Mouse (Mus musculus): ENCODE results near the gene R3hdm2.
A peak's percentile ranks its signal among the peaks of the same experiment; 100 is the strongest.

R3hdm2 gene

GRCm38 (mm10) chr10:127422047-127422446, 41.9 kb downstream of the R3hdm2 start:
- DNase-seq (ENCODE audit: low read depth, low spot score) = no peak

DNA sequence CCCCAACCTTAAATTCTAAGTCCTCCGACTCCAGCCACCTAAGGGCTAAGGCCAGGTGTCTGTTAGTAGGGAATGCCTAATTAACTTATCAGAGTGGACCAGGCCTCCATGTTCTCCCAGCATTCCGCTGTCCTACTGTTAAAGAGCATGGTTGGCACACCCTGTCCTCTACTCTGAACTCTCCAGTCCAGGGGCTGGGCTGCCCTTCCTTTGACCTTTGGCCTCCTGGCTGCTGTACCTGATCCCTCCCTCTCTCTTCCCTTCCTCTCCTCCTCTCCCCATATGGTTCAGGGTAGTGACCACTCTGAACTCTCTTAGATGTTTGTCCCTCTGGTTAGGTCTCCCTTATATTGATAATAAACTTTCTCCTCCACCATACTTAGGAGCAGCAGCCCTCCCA, 45.7 kb downstream of the R3hdm2 start:
- no peak for DNase-seq (ENCODE audit: low read depth, low spot score)

DNA sequence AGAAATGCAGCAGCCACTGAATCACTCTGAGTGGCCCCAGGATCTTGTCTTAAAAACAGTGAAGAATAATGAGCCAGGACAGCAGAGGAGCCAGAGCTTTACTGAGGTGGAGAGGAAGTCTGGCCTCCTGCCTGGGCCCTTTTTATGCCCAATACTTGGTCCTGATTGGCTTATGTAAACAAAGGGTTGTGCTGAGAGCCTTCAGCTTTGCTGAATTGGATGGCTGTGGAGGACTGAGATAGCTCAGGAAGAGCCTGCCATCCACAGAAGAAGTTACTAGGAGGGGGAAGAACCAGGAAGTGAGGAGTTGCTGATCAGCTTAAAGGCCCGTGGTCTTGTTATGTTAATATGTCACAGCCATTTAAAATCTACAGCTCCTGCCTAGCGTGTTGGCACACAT, 46.5 kb downstream of the R3hdm2 start:
- no peak for DNase-seq (ENCODE audit: low read depth, low spot score)

GRCm38 (mm10) chr10:127427107-127427506, 47.0 kb downstream of the R3hdm2 start:
- DNase-seq (ENCODE audit: low read depth, low spot score) = no peak

- DNase-seq (ENCODE audit: low read depth, low spot score) = no peak
Measured at GRCm38 (mm10) chr10:127427987-127428386, 47.9 kb downstream of the R3hdm2 start.

- DNase-seq (ENCODE audit: low read depth, low spot score) = no peak
Measured at GRCm38 (mm10) chr10:127429538-127429937, 49.4 kb downstream of the R3hdm2 start.

GRCm38 (mm10) chr10:127432466-127432865, 52.3 kb downstream of the R3hdm2 start:
- no peak for DNase-seq (ENCODE audit: low read depth, low spot score)

- DNase-seq (ENCODE audit: low read depth, low spot score) = no peak
Measured at GRCm38 (mm10) chr10:127437354-127438113, 57.4 kb downstream of the R3hdm2 start.

DNA sequence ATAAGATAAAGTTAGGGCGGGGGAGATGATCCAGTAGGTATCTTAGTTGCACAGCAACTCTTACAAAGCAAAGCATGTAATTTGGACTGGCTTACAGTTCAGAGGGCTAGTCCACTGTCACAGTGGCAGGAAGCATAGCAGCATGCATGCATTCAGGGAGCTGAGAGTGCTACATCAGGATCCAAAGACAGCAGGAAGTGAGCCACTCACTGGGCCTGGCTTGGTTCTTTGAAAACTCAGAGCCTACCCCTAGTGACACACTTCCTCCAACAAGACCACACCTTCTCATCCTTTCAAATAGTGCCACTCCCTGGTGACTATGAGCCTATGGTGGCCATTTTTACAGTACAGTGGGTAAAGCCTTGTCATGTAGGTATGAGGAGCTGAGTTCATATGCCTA, 73.6 kb downstream of the R3hdm2 start:
- no peak for DNase-seq (ENCODE audit: low read depth, low spot score)

- DNase-seq (ENCODE audit: low read depth, low spot score) = no peak
Measured at GRCm38 (mm10) chr10:127462411-127463096, 82.4 kb downstream of the R3hdm2 start.

DNA sequence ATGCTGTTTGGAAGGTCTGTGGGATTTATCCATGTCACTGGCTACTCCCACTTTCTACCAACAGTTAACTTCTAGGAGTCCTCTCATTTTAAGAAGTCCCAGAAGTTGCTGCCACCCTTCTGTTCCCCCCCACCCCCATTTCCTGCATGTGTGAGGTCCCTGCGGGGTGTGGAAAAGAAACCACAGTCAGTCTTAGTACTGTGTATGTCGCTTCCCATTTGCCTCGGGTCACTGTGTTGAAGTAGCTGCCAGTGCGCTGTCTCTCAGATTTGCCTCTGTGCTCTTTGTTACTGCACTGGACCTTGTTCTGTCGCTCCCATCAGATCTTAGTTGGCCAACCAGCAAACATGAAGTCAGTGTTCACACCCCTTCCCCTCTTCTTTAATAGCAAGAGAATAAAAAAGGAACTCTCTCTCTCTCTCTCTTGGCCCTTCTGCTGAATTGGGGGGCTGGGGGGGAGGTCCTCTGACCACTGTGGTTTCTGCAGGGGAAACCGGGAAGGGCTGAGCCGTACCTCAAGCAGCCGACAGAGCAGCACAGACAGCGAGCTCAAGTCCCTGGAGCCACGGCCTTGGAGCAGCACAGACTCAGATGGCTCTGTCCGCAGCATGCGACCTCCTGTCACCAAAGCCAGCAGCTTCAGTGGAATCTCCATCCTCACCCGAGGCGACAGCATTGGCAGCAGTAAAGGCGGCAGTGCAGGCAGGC, 91.3 kb downstream of the R3hdm2 start:
- DNase-seq (ENCODE audit: low read depth, low spot score) = no peak

- DNase-seq (ENCODE audit: low read depth, low spot score) = no peak
Measured at GRCm38 (mm10) chr10:127472722-127473121, 92.6 kb downstream of the R3hdm2 start.

DNA sequence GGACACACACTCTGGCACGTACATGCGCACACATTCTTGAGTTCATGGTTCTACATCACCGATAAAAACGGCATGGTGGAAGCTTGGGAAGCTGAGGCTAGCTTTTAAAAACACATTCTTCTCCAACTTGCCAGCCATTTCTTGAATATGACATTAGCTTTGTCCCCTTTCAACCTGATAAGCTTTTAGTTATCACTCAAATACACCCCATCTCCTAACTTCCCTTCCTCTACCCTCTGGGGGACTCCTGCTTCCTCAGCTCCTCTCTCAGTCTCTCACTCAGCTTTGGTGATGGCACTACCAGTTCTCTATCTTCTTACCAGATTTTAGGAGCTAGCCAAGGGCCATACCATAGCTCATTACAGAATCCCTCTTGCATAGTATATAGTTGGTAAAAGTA, 95.0 kb downstream of the R3hdm2 start:
- DNase-seq (ENCODE audit: low read depth, low spot score) = no peak

GRCm38 (mm10) chr10:127476541-127476940, 96.4 kb downstream of the R3hdm2 start:
- no peak for DNase-seq (ENCODE audit: low read depth, low spot score)

DNA sequence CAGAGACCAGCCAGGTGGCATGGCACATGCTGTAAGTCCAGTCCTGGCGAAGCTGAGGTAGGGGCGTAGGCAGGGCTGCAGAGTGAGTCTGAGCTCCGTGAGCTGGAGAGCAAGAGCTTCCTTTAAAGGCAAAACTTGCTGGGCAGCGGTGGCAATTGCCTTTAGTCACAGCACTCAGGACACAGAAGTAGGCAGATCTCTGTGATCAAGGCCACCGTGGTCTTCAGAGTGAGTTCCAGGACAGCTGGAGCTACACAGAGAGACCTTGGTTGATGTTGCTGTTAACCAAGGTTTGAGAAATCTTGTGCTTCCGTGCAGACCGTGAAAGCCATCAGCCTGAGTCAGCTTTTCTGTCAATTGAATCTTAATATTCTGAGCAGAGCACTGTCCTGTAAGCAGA, 97.2 kb downstream of the R3hdm2 start:
- no peak for DNase-seq (ENCODE audit: low read depth, low spot score)

GRCm38 (mm10) chr10:127479131-127479530, 99.0 kb downstream of the R3hdm2 start:
- DNase-seq (ENCODE audit: low read depth, low spot score) = peak; percentile 52

DNA sequence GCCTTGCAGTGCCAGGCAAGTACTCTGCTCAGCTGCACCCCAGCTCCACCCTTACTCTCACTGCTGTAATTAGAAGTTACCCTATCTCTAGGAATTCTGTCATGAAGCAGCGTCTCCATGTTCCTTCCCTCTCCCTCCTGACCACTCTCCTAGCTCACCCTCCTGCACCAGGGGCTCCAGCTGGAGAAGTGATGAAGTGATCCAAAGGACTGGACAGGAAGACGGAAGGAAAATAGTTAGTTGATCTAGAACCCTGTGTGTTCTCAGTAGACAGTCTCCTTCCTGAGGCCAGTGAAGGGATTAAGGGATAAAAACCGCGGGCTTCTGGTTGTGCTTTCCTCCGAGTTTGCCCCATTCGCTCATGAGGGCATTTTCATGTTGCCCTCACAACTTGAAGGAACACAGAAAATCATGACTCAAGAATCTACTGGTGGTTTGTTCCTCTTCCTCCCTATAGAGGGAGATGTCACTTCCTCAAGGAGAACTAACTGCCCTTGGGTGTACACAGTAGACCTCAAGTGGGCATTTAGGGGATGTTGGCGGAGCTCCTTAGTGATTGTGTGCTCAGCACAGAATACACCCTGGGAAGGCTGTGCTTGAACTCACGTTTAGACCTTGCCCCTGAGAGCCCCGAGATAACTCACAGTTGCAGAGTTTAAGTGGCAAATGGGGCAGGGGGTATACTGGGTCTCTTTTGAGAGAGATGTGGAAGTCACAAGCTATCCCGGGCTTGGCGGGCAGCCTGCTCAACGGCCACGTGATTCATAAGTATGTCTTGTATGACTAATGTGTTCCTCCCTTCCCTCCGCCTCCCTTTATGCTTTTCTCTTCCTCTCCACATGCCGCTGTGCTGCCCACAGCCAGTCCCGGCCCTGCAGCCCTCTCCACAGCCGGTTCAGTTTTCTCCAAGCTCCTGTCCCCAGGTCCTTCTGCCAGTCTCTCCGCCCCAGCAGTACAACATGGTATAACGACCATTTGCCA, 101.0 kb downstream of the R3hdm2 start:
- DNase-seq (ENCODE audit: low read depth, low spot score) = no peak

GRCm38 (mm10) chr10:127485235-127485634, 105.1 kb downstream of the R3hdm2 start:
- DNase-seq (ENCODE audit: low read depth, low spot score) = no peak

DNA sequence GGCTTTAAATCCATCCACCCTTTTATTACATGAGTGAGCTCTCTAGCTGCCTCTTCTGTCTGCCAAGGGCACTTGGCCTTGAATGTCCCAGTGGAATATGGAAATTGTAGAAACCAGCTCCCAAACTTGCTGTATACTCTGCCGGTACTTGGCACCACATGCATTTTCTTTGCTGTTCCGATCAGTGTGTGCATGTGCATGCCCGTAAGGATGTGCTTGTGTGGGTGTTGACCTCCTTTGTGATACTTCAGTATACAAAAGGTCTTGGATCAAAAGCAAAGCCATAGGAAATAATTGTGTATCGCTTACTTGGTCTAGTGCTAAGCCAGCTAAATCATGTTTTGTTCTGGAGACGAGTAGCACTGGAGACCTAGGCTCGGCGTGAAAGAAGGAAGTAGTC, 108.7 kb downstream of the R3hdm2 start:
- DNase-seq (ENCODE audit: low read depth, low spot score) = no peak

GRCm38 (mm10) chr10:127490160-127491127, 110.3 kb downstream of the R3hdm2 start:
- no peak for DNase-seq (ENCODE audit: low read depth, low spot score)

Measured in retina, postnatal 7 days (tissue).